Mouse (Mus musculus): ENCODE results near the gene Aaed1. TPM values are rescaled to one million over a fixed set of nuclear protein-coding genes. Genes with fewer than 3 reads are reported as not detected.
"Not testable (repeated sequence)": the region's sequence is repeated elsewhere in the genome, so short reads cannot be mapped to it uniquely, and the experiment has no call there.

Aaed1 gene
- polyA plus RNA-seq, 1 experiment from 2014 or later, result 37.3 TPM

GRCm38 (mm10) chr13:64259903-64260302 lies 52.6 kb downstream of the Aaed1 start:
- Histone ChIP-seq H3K27ac (ENCODE audit: low read length) (no peak overlapping the region), H3K4me1 (ENCODE audit: control insufficient read depth, insufficient read depth, low read length) (no peaks in the 10 kb centered on the region), H3K4me2 (ENCODE audit: low read depth, low read length) (no peak overlapping the region), H3K36me3 (ENCODE audit: control insufficient read depth, insufficient read depth, low read length) (no peaks in the 10 kb centered on the region), H3K9ac (ENCODE audit: low read depth, low read length) (no peak overlapping the region), H3K4me3 (ENCODE audit: low read length) (no peak overlapping the region), H3K9me3 (ENCODE audit: control insufficient read depth, low read length) (no peaks in the 10 kb centered on the region), H3K27me3 (replicated peaks; ENCODE audit: control insufficient read depth, insufficient read depth, low read length) (no peaks in the 10 kb centered on the region)
- 85% methylated on average over 7 of the region's 7 CpGs for WGBS
- ATAC-seq, result no peak

GRCm38 (mm10) chr13:64258516-64258821 lies 54.0 kb downstream of the Aaed1 start:
- H3K36me3 ChIP-seq (ENCODE audit: control insufficient read depth, insufficient read depth, low read length), result no peaks in the 10 kb centered on the region
- H3K27me3 ChIP-seq (replicated peaks; ENCODE audit: control insufficient read depth, insufficient read depth, low read length), result no peaks in the 10 kb centered on the region
- H3K4me1 ChIP-seq (ENCODE audit: control insufficient read depth, insufficient read depth, low read length), result no peaks in the 10 kb centered on the region
- H3K4me3 ChIP-seq (ENCODE audit: low read length), result no peak overlapping the region
- no peak overlapping the region for H3K9ac ChIP-seq (ENCODE audit: low read depth, low read length)
- no peak overlapping the region for H3K4me2 ChIP-seq (ENCODE audit: low read depth, low read length)
- WGBS, result 79% methylated on average over 4 of the region's 4 CpGs
- H3K27ac ChIP-seq (ENCODE audit: low read length), result no peak overlapping the region
- ATAC-seq, result no peak
- no peaks in the 10 kb centered on the region for H3K9me3 ChIP-seq (ENCODE audit: control insufficient read depth, low read length)

GRCm38 (mm10) chr13:64257814-64258515 lies 54.5 kb downstream of the Aaed1 start:
- Histone ChIP-seq H3K9me3 (ENCODE audit: control insufficient read depth, low read length) (no peaks in the 10 kb centered on the region), H3K27me3 (replicated peaks; ENCODE audit: control insufficient read depth, insufficient read depth, low read length) (no peaks in the 10 kb centered on the region), H3K27ac (ENCODE audit: low read length) (no peak overlapping the region), H3K4me2 (ENCODE audit: low read depth, low read length) (no peak overlapping the region), H3K36me3 (ENCODE audit: control insufficient read depth, insufficient read depth, low read length) (no peaks in the 10 kb centered on the region), H3K4me3 (ENCODE audit: low read length) (no peak overlapping the region), H3K4me1 (ENCODE audit: control insufficient read depth, insufficient read depth, low read length) (no peaks in the 10 kb centered on the region), H3K9ac (ENCODE audit: low read depth, low read length) (no peak overlapping the region)
- 48% methylated on average over 5 of the region's 5 CpGs for WGBS
- ATAC-seq, result no peak

- H3K27me3 ChIP-seq (replicated peaks; ENCODE audit: control insufficient read depth, insufficient read depth, low read length), result no peaks in the 10 kb centered on the region
- no peak overlapping the region for H3K4me3 ChIP-seq (ENCODE audit: low read length)
- no peaks in the 10 kb centered on the region for H3K36me3 ChIP-seq (ENCODE audit: control insufficient read depth, insufficient read depth, low read length)
- ATAC-seq, result peak; percentile 59
- H3K4me1 ChIP-seq (ENCODE audit: control insufficient read depth, insufficient read depth, low read length), result no peaks in the 10 kb centered on the region
- WGBS, result 67% methylated on average over 12 of the region's 12 CpGs
- no peak overlapping the region for H3K9ac ChIP-seq (ENCODE audit: low read depth, low read length)
- H3K4me2 ChIP-seq (ENCODE audit: low read depth, low read length), result no peak overlapping the region
- no peaks in the 10 kb centered on the region for H3K9me3 ChIP-seq (ENCODE audit: control insufficient read depth, low read length)
- no peak overlapping the region for H3K27ac ChIP-seq (ENCODE audit: low read length)
Measured at GRCm38 (mm10) chr13:64257010-64257813, 55.3 kb downstream of the Aaed1 start.

GRCm38 (mm10) chr13:64254185-64254584 lies 58.3 kb downstream of the Aaed1 start:
- not testable (repeated sequence) for H3K4me2 ChIP-seq (ENCODE audit: low read depth, low read length); H3K27ac ChIP-seq (ENCODE audit: low read length); H3K9ac ChIP-seq (ENCODE audit: low read depth, low read length); H3K36me3 ChIP-seq (ENCODE audit: control insufficient read depth, insufficient read depth, low read length); ATAC-seq; H3K4me3 ChIP-seq (ENCODE audit: low read length); H3K27me3 ChIP-seq (replicated peaks; ENCODE audit: control insufficient read depth, insufficient read depth, low read length); H3K4me1 ChIP-seq (ENCODE audit: control insufficient read depth, insufficient read depth, low read length); H3K9me3 ChIP-seq (ENCODE audit: control insufficient read depth, low read length)
- WGBS, result 83% methylated on average over 10 of the region's 11 CpGs

- Histone ChIP-seq H3K4me2 (ENCODE audit: low read depth, low read length) (no peak overlapping the region), H3K27ac (ENCODE audit: low read length) (no peak overlapping the region), H3K4me3 (ENCODE audit: low read length) (no peak overlapping the region), H3K27me3 (replicated peaks; ENCODE audit: control insufficient read depth, insufficient read depth, low read length) (no peaks in the 10 kb centered on the region), H3K36me3 (ENCODE audit: control insufficient read depth, insufficient read depth, low read length) (no peaks in the 10 kb centered on the region), H3K4me1 (ENCODE audit: control insufficient read depth, insufficient read depth, low read length) (peaks cover 5% of the 10 kb centered on the region; the same call in 1 of the 2 replicates), H3K9me3 (ENCODE audit: control insufficient read depth, low read length) (no peaks in the 10 kb centered on the region), H3K9ac (ENCODE audit: low read depth, low read length) (no peak overlapping the region)
- no peak for ATAC-seq
Measured at GRCm38 (mm10) chr13:64253697-64254096, 58.8 kb downstream of the Aaed1 start.

- no peaks in the 10 kb centered on the region for H3K27me3 ChIP-seq (replicated peaks; ENCODE audit: control insufficient read depth, insufficient read depth, low read length)
- H3K36me3 ChIP-seq (ENCODE audit: control insufficient read depth, insufficient read depth, low read length), result no peaks in the 10 kb centered on the region
- 63% methylated on average over 5 of the region's 5 CpGs for WGBS
- no peaks in the 10 kb centered on the region for H3K9me3 ChIP-seq (ENCODE audit: control insufficient read depth, low read length)
- H3K4me1 ChIP-seq (ENCODE audit: control insufficient read depth, insufficient read depth, low read length), result peaks cover 5% of the 10 kb centered on the region; the same call in 1 of the 2 replicates
- no peak for ATAC-seq
- H3K27ac ChIP-seq (ENCODE audit: low read length), result no peak overlapping the region
- no peak overlapping the region for H3K4me2 ChIP-seq (ENCODE audit: low read depth, low read length)
- no peak overlapping the region for H3K9ac ChIP-seq (ENCODE audit: low read depth, low read length)
- H3K4me3 ChIP-seq (ENCODE audit: low read length), result no peak overlapping the region
Measured at GRCm38 (mm10) chr13:64252147-64252546, 60.4 kb downstream of the Aaed1 start.

- Histone ChIP-seq H3K27ac (ENCODE audit: low read length) (no peak overlapping the region), H3K27me3 (replicated peaks; ENCODE audit: control insufficient read depth, insufficient read depth, low read length) (no peaks in the 10 kb centered on the region), H3K4me3 (ENCODE audit: low read length) (no peak overlapping the region), H3K4me2 (ENCODE audit: low read depth, low read length) (no peak overlapping the region), H3K9me3 (ENCODE audit: control insufficient read depth, low read length) (no peaks in the 10 kb centered on the region), H3K4me1 (ENCODE audit: control insufficient read depth, insufficient read depth, low read length) (peaks cover 5% of the 10 kb centered on the region; the same call in 1 of the 2 replicates), H3K36me3 (ENCODE audit: control insufficient read depth, insufficient read depth, low read length) (no peaks in the 10 kb centered on the region), H3K9ac (ENCODE audit: low read depth, low read length) (no peak overlapping the region)
- 25% methylated on average over 1 of the region's 1 CpGs for WGBS
- no peak for ATAC-seq
Measured at GRCm38 (mm10) chr13:64250363-64250762, 62.1 kb downstream of the Aaed1 start.

GRCm38 (mm10) chr13:64248775-64249524 lies 63.6 kb downstream of the Aaed1 start:
- peaks cover 5% of the 10 kb centered on the region; the same call in 1 of the 2 replicates for H3K4me1 ChIP-seq (ENCODE audit: control insufficient read depth, insufficient read depth, low read length)
- peak overlapping the region; percentile 63 for H3K4me3 ChIP-seq (ENCODE audit: low read length)
- peak overlapping the region; percentile 77 for H3K9ac ChIP-seq (ENCODE audit: low read depth, low read length)
- peak overlapping the region; percentile 80 for H3K4me2 ChIP-seq (ENCODE audit: low read depth, low read length)
- WGBS, result 8% methylated on average over 22 of the region's 22 CpGs
- no peaks in the 10 kb centered on the region for H3K9me3 ChIP-seq (ENCODE audit: control insufficient read depth, low read length)
- no peaks in the 10 kb centered on the region for H3K27me3 ChIP-seq (replicated peaks; ENCODE audit: control insufficient read depth, insufficient read depth, low read length)
- ATAC-seq, result peak; percentile 90
- peak overlapping the region; percentile 72 for H3K27ac ChIP-seq (ENCODE audit: low read length)
- no peaks in the 10 kb centered on the region for H3K36me3 ChIP-seq (ENCODE audit: control insufficient read depth, insufficient read depth, low read length)

Data from intestine, embryonic 16.5 days (tissue).